Mouse (Mus musculus) embryonic fibroblast, embryonic 13.5 days (primary cell): ENCODE measurements around the gene Dzip1l.

Experiments
- CTCF ChIP-seq: IDR thresholded peaks from 2 replicates; pipeline ENCODE4 v1.5.1; 2011; ENCODE audit warnings: mild to moderate bottlenecking, control low read depth, low read length, moderate library complexity, borderline replicate concordance; ENCODE audit not compliant: insufficient read depth
- POLR2A ChIP-seq: IDR thresholded peaks from 2 replicates; pipeline ENCODE4 v1.6.1; 2011; ENCODE audit warnings: low read depth, mild to moderate bottlenecking, control low read depth, low read length, moderate library complexity

GRCm38 (mm10) chr9:99667596-99667995 is 38.3 kb downstream of the Dzip1l start:
- no peak for TF ChIP-seq POLR2A
- TF ChIP-seq CTCF = no peak
